Mouse (Mus musculus): ENCODE measurements around the gene Robo4.

- no peak for TF ChIP-seq CTCF (conservative IDR thresholded peaks at IDR 0.05 in 1 of 2, IDR thresholded peaks at IDR 0.05 in 1 of 2; ENCODE audit: low read depth in 2 of 2, low read length in 2 of 2)
- no peak for TF ChIP-seq ZNF384 (IDR thresholded peaks at IDR 0.05; ENCODE audit: low read depth, low read length)
- TF ChIP-seq MAX (IDR thresholded peaks at IDR 0.05; ENCODE audit: low read length): no peak
- no peak for TF ChIP-seq EP300 (IDR thresholded peaks at IDR 0.05; ENCODE audit: low read length)
- TF ChIP-seq POLR2A (IDR thresholded peaks at IDR 0.05; ENCODE audit: low read depth, low read length): no peak
- TF ChIP-seq JUN (IDR thresholded peaks at IDR 0.05; ENCODE audit: insufficient read depth, low read depth, low read length): no peak
- no peak for TF ChIP-seq HCFC1 (IDR thresholded peaks at IDR 0.05; ENCODE audit: low read depth, low read length)
- TF ChIP-seq USF1 (IDR thresholded peaks at IDR 0.05; ENCODE audit: low read depth, low read length): no peak
- TF ChIP-seq RAD21 (IDR thresholded peaks at IDR 0.05; ENCODE audit: low read depth, low read length): no peak
- no peak for TF ChIP-seq SIN3A (IDR thresholded peaks at IDR 0.05; ENCODE audit: low read length)
- TF ChIP-seq POLR2AphosphoS2 (IDR thresholded peaks at IDR 0.05; ENCODE audit: low read depth, low read length): no peak
- TF ChIP-seq MAFK (IDR thresholded peaks at IDR 0.05; ENCODE audit: insufficient replicate concordance, low read length): no peak
- no peak for TF ChIP-seq TCF12 (IDR thresholded peaks at IDR 0.05; ENCODE audit: low read depth, low read length)
- no peak for TF ChIP-seq SMC3 (IDR thresholded peaks at IDR 0.05; ENCODE audit: low read depth, low read length)
Observed at GRCm38 (mm10) chr9:37412989-37413388, 11.3 kb downstream of the Robo4 start.

Data from CH12.LX (cell line).